Mouse (Mus musculus) MEL (cell line): Measurements from ENCODE around the gene Ybx1. TPM values are rescaled to one million over a fixed set of nuclear protein-coding genes. Genes with fewer than 3 reads are reported as not detected.

Experiments used
- DNase-seq: peaks from one replicate; pipeline ENCODE4 v3.0.0; 2011; ENCODE audit warnings: low read depth, low spot score
- H3K27ac ChIP-seq: 2 replicates; pipeline ENCODE4 v1.5.1; 2012; ENCODE audit warnings: low read depth, mild to moderate bottlenecking, control low read depth, low read length, moderate library complexity; ENCODE audit not compliant: control insufficient read depth
- H3K27me3 ChIP-seq, 2 experiments: fragments of 150-350 bp in 1 of 2; sonication (generic) in 1 of 2; 2 replicates each; pipeline ENCODE4 v1.6.1; 2012; ENCODE audit warnings: low read length in 2 of 2, mild to moderate bottlenecking in 2 of 2, improper control_type of control experiment in 1 of 2, moderate library complexity in 1 of 2; ENCODE audit not compliant: insufficient read depth in 2 of 2, control insufficient read depth in 1 of 2
- H3K36me3 ChIP-seq, 2 experiments: 2 replicates each; pipeline ENCODE4 v1.6.1; 2012 to 2014; ENCODE audit warnings: low read length in 2 of 2, improper control_type of control experiment in 1 of 2, inconsistent platforms in 1 of 2, mild to moderate bottlenecking in 1 of 2; ENCODE audit not compliant: insufficient read depth in 2 of 2, control insufficient read depth in 1 of 2
- H3K4me1 ChIP-seq, 2 experiments: fragments of 150-350 bp in 1 of 2; sonication (generic) in 1 of 2; 2 replicates each; pipeline ENCODE4 v1.6.1; 2012; ENCODE audit warnings: low read length in 2 of 2, improper control_type of control experiment in 1 of 2, mild to moderate bottlenecking in 1 of 2; ENCODE audit not compliant: insufficient read depth in 2 of 2, control insufficient read depth in 1 of 2
- H3K4me3 ChIP-seq, 2 experiments: fragments of 150-350 bp in 1 of 2; sonication (generic) in 1 of 2; 2 replicates each; pipeline ENCODE4 v1.5.1; 2012; ENCODE audit warnings: low read depth in 2 of 2, low read length in 2 of 2, mild to moderate bottlenecking in 2 of 2, moderate library complexity in 2 of 2, control low read depth in 1 of 2, improper control_type of control experiment in 1 of 2; ENCODE audit not compliant: control insufficient read depth in 1 of 2, insufficient read depth in 1 of 2
- H3K79me2 ChIP-seq: 2 replicates; pipeline ENCODE4 v1.6.1; 2012; ENCODE audit warnings: mild to moderate bottlenecking, low read length, moderate library complexity; ENCODE audit not compliant: control insufficient read depth, poor library complexity, insufficient read depth
- H3K9ac ChIP-seq: 2 replicates; pipeline ENCODE4 v1.6.1; 2012; ENCODE audit warnings: low read depth, mild to moderate bottlenecking, control low read depth, low read length, moderate library complexity; ENCODE audit not compliant: control insufficient read depth, poor library complexity, severe bottlenecking
- H3K9me3 ChIP-seq: fragments of 150-350 bp; sonication (generic); replicated peaks from 2 replicates; pipeline ENCODE4 v1.6.1; 2012; ENCODE audit warnings: mild to moderate bottlenecking, low read length, improper control_type of control experiment, moderate library complexity; ENCODE audit not compliant: insufficient read depth
- BHLHE40 ChIP-seq: IDR thresholded peaks from 2 replicates; pipeline ENCODE4 v1.6.1; 2012; ENCODE audit warnings: low read depth, mild to moderate bottlenecking, inconsistent platforms, low read length, improper control_type of control experiment, borderline replicate concordance
- CHD1 ChIP-seq: IDR thresholded peaks from 2 replicates; pipeline ENCODE4 v1.6.1; 2012; ENCODE audit warnings: low read depth, mild to moderate bottlenecking, inconsistent platforms, low read length, improper control_type of control experiment
- E2F4 ChIP-seq: IDR thresholded peaks from 2 replicates; pipeline ENCODE4 v1.6.1; 2011; ENCODE audit warnings: low read depth, low read length, improper control_type of control experiment, borderline replicate concordance
- GATA1 ChIP-seq: IDR thresholded peaks from 2 replicates; pipeline ENCODE4 v1.6.1; 2011; ENCODE audit warnings: low read depth, low read length, improper control_type of control experiment
- HCFC1 ChIP-seq: IDR thresholded peaks from 2 replicates; pipeline ENCODE4 v1.6.1; 2012; ENCODE audit warnings: low read depth, mild to moderate bottlenecking, inconsistent platforms, low read length, improper control_type of control experiment, moderate library complexity
- JUND ChIP-seq: IDR thresholded peaks from 2 replicates; pipeline ENCODE4 v1.6.1; 2011; ENCODE audit warnings: low read depth, mild to moderate bottlenecking, improper control_type of control experiment, low read length
- MAZ ChIP-seq: IDR thresholded peaks from 2 replicates; pipeline ENCODE4 v1.6.1; 2012; ENCODE audit warnings: low read depth, mild to moderate bottlenecking, inconsistent platforms, low read length, improper control_type of control experiment
- MXI1 ChIP-seq: IDR thresholded peaks from 2 replicates; pipeline ENCODE4 v1.6.1; 2011; ENCODE audit warnings: mild to moderate bottlenecking, low read depth, low read length, improper control_type of control experiment
- MYC ChIP-seq: IDR thresholded peaks from 2 replicates; pipeline ENCODE4 v1.6.1; 2011; ENCODE audit warnings: low read depth, mild to moderate bottlenecking, low read length, improper control_type of control experiment, moderate library complexity
- NELFE ChIP-seq: IDR thresholded peaks from 2 replicates; pipeline ENCODE4 v1.6.1; 2011; ENCODE audit warnings: low read depth, low read length, improper control_type of control experiment
- NRF1 ChIP-seq: IDR thresholded peaks from 2 replicates; pipeline ENCODE4 v1.6.1; 2014; ENCODE audit warnings: low read depth, mild to moderate bottlenecking, inconsistent platforms, low read length, improper control_type of control experiment, moderate library complexity; ENCODE audit not compliant: poor library complexity, insufficient read depth, severe bottlenecking
- RAD21 ChIP-seq: IDR thresholded peaks from 2 replicates; pipeline ENCODE4 v1.6.1; 2011; ENCODE audit warnings: mild to moderate bottlenecking, low read depth, low read length, improper control_type of control experiment
- SIN3A ChIP-seq: IDR thresholded peaks from 2 replicates; pipeline ENCODE4 v1.6.1; 2012; ENCODE audit warnings: low read length, improper control_type of control experiment, inconsistent platforms
- TBP ChIP-seq: IDR thresholded peaks from 2 replicates; pipeline ENCODE4 v1.8.0; 2011; ENCODE audit warnings: low read depth, low read length, improper control_type of control experiment
- TCF12 ChIP-seq: IDR thresholded peaks from 2 replicates; pipeline ENCODE4 v1.6.1; 2014; ENCODE audit warnings: low read depth, mild to moderate bottlenecking, inconsistent platforms, low read length, improper control_type of control experiment, moderate library complexity
- UBTF ChIP-seq: IDR thresholded peaks from 2 replicates; pipeline ENCODE4 v1.6.1; 2012; ENCODE audit warnings: low read depth, mild to moderate bottlenecking, inconsistent platforms, low read length, improper control_type of control experiment, moderate library complexity, borderline replicate concordance; ENCODE audit not compliant: insufficient read depth
- USF2 ChIP-seq, 2 experiments: IDR thresholded peaks; 2 replicates each; pipeline ENCODE4 v1.6.1; 2011 to 2012; ENCODE audit warnings: improper control_type of control experiment in 2 of 2, low read length in 2 of 2, borderline replicate concordance in 1 of 2, inconsistent platforms in 1 of 2, low read depth in 1 of 2, mild to moderate bottlenecking in 1 of 2; ENCODE audit not compliant: insufficient read depth in 1 of 2
- ZKSCAN1 ChIP-seq: IDR thresholded peaks from 2 replicates; pipeline ENCODE4 v1.6.1; 2012; ENCODE audit warnings: low read depth, mild to moderate bottlenecking, inconsistent platforms, low read length, improper control_type of control experiment, moderate library complexity
- ZNF384 ChIP-seq: IDR thresholded peaks from 2 replicates; pipeline ENCODE4 v1.6.1; 2012; ENCODE audit warnings: low read depth, mild to moderate bottlenecking, inconsistent platforms, low read length, improper control_type of control experiment
- polyA plus RNA-seq, 2 experiments: library from polyadenylated mRNA; stranded (reverse) in 1 of 2; unstranded in 1 of 2; fragments of >175 nt in 1 of 2; fragments of >200 nt in 1 of 2; gene quantifications; 2 replicates each; pipeline versions ENCODE4 v1.2.1 to v1.2.4; 2012; ENCODE audit warnings: low replicate concordance in 2 of 2, low read depth in 1 of 2; ENCODE audit not compliant: insufficient read length in 2 of 2, insufficient read depth in 1 of 2, missing spikeins in 1 of 2
- total RNA-seq: library from RNA; depleted of rRNA; stranded (reverse); fragments of 300-350 nt; gene quantifications from 2 replicates; pipeline ENCODE4 v1.2.3, GENCODE M21; 2012

Gene Ybx1
- total and polyA plus RNA-seq, 3 experiments: 979 to 2,666 (median 2,172) TPM

DNA sequence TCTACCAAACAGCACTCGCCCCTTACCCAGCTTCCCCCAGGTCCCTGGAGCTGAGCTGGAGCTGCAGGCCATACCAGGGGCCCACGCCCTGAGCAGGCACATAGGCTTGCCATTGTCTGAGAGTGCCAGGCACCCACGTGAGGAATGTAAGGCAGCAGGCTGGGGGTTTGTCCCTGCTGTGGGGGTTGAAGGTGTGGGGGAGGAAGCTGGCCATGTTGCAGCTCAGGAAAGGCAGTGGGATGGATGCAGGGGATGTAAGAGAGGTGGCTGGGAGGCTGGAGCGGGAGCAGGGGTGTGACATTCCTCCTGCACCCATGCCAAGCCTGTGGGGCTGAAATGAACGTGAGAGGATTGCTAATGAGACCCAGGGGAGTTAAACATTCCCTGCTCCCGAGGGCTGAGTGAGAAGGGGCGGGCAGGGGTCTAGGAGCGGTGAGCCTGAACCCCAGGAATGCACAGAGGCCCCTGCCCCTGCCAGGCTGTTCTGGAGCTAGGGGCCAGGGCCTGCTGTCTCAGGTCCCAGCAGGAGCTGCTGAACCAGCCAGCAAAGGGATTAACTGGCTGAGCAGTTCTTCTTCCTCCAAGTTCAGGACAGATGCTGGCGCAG lies 40.3 kb downstream of the Ybx1 start:
- H3K27me3 ChIP-seq: no peaks in the 10 kb centered on the region
- H3K79me2 ChIP-seq: no peaks in the 10 kb centered on the region
- no peak overlapping the region for H3K27ac ChIP-seq
- no peaks in the 10 kb centered on the region for H3K36me3 ChIP-seq
- no peaks in the 10 kb centered on the region for H3K4me1 ChIP-seq
- no peak for TF ChIP-seq JUND
- no peak for TF ChIP-seq NELFE
- no peak for TF ChIP-seq GATA1
- no peak for TF ChIP-seq ZKSCAN1
- no peak for TF ChIP-seq E2F4
- TF ChIP-seq SIN3A: no peak
- no peak for TF ChIP-seq UBTF
- TF ChIP-seq HCFC1: no peak
- no peak for TF ChIP-seq TBP
- TF ChIP-seq MYC: no peak
- TF ChIP-seq MAZ: no peak
- no peak for TF ChIP-seq MXI1
- no peak overlapping the region for H3K4me3 ChIP-seq
- H3K9me3 ChIP-seq: no peaks in the 10 kb centered on the region
- H3K9ac ChIP-seq: no peak overlapping the region
- DNase-seq: no peak

DNA sequence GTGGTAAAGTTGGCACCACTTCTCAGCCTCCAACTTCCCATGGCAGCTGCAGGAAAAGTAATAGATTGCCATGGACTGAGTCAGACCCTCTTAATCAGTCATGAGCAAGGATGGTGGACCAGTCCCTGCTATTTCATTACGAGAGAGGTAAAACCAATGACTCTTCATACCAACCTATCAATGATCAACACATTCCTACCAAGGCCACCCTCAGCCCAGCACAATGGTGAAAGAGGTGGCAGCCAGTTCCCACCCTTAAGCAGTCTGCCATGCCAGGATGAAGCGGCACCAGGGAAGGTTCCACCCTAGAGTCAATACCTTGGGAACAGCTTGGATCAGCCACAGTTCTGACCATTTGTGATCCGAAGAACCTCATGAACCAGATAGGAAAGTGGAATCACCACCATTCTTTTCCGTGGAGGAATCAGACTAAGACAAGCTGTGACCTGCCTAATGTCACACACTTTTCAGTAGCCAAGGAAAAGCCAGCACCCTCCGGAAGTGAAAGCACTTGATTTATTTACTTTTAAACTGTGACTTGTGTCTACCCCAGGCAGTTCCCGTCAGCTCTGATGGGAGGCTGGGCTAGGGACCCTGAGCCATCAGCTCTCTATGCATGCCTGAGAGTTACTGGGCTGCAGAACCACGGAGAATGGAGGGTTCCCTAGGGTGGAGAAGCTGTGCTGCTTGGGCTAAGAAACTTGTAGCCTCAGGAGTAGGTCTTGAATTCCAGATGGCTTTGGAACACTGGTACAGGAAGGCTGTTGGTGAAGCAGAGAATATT lies 42.2 kb downstream of the Ybx1 start:
- DNase-seq: no peak
- H3K36me3 ChIP-seq: no peaks in the 10 kb centered on the region
- TF ChIP-seq TCF12 (no peak), CHD1 (no peak), BHLHE40 (no peak), USF2 (IDR thresholded peaks at IDR 0.05; ENCODE audit: borderline replicate concordance in 1 of 2, insufficient read depth in 1 of 2, low read depth in 1 of 2, low read length in 2 of 2) (no peak), SIN3A (no peak), ZKSCAN1 (no peak), RAD21 (no peak), NRF1 (no peak), ZNF384 (no peak)
- no peak overlapping the region for H3K9ac ChIP-seq
- H3K27me3 ChIP-seq: no peaks in the 10 kb centered on the region
- H3K9me3 ChIP-seq: no peaks in the 10 kb centered on the region
- no peak overlapping the region for H3K27ac ChIP-seq
- no peak overlapping the region for H3K4me3 ChIP-seq
- no peaks in the 10 kb centered on the region for H3K4me1 ChIP-seq
- no peaks in the 10 kb centered on the region for H3K79me2 ChIP-seq
